ENCODE assay signal across 18 mouse cellular contexts in the genomic region with DNA sequence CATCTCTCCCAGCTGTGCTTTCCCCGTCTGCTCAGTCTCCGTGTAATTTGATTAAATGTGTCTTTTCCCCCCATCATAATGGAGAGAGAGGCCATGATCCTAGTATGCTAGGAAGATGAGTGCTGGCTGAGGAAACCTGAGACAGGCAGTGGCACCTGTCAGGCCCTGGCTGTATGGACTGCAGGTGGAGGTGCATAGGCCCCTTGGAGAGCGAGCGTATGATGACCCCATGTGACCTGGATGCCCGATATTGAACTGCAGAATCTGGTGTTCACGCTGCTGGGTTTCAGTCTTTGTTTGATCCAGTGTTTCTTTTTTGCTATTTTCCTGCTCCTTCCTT. TPM values are rescaled to one million over a fixed set of nuclear protein-coding genes. Genes with fewer than 3 reads are reported as not detected.
DNase-seq lines count a peak whose midpoint lies in the region; ATAC-seq and TF ChIP-seq lines count a peak whose summit lies in the region.
"Had no signal": no experiment of that assay in that cellular context is flagged by ENCODE, and none has a peak within 500 bp of the region (broad histone marks: within the 10 kb centered on the region; RNA-seq: fewer than 3 reads in every experiment).

No protein-coding gene starts in this region.

- TF ChIP-seq CTCF in lung, embryonic 14.5 days (IDR thresholded peaks at IDR 0.05; ENCODE audit: low read depth): no peak
- no peak for TF ChIP-seq CTCF in C2C12 (IDR thresholded peaks at IDR 0.05; ENCODE audit: control insufficient read depth, insufficient read depth, insufficient read length)

- WGBS in hindbrain, embryonic 15.5 days: 50% methylated on average over 6 of the region's 6 CpGs
- 55% methylated on average over 6 of the region's 6 CpGs for WGBS in hindbrain, embryonic 16.5 days
- 57% methylated on average over 6 of the region's 6 CpGs for WGBS in lung, embryonic 14.5 days
- WGBS in midbrain, embryonic 15.5 days: 64% methylated on average over 6 of the region's 6 CpGs

- no peaks in the 10 kb centered on the region for H3K9me3 ChIP-seq in hindbrain, embryonic 15.5 days
- no peaks in the 10 kb centered on the region for H3K9me3 ChIP-seq in hindbrain, embryonic 16.5 days (ENCODE audit: control insufficient read depth, low read length)
- H3K9me3 ChIP-seq in lung, embryonic 14.5 days (ENCODE audit: low read depth, low read length): no peaks in the 10 kb centered on the region
- H3K9me3 ChIP-seq in midbrain, embryonic 15.5 days: no peaks in the 10 kb centered on the region
- H3K9me3 ChIP-seq: forebrain, embryonic 15.5 days; limb, embryonic 15.5 days; liver, embryonic 15.5 days had no signal

- no peaks in the 10 kb centered on the region; the same call in 1 of the 2 replicates for H3K4me1 ChIP-seq in hindbrain, embryonic 15.5 days (replicated peaks)
- H3K4me1 ChIP-seq in hindbrain, embryonic 16.5 days (ENCODE audit: control insufficient read depth, insufficient read depth, low read depth, low read length): peaks cover 4% of the 10 kb centered on the region; the same call in 1 of the 2 replicates
- no peaks in the 10 kb centered on the region for H3K4me1 ChIP-seq in lung, embryonic 14.5 days (ENCODE audit: insufficient read depth)
- H3K4me1 ChIP-seq in midbrain, embryonic 15.5 days: no peaks in the 10 kb centered on the region
- H3K4me1 ChIP-seq: forebrain, embryonic 15.5 days; liver, embryonic 15.5 days had no signal

- no peaks in the 10 kb centered on the region for H3K79me2 ChIP-seq in C2C12 (ENCODE audit: control insufficient read depth, insufficient read depth)

- H3K27ac ChIP-seq in hindbrain, embryonic 15.5 days (replicated peaks): no peak overlapping the region
- H3K27ac ChIP-seq in hindbrain, embryonic 16.5 days (ENCODE audit: low read depth, low read length): no peak overlapping the region
- no peak overlapping the region for H3K27ac ChIP-seq in lung, embryonic 14.5 days (ENCODE audit: low read depth)
- H3K27ac ChIP-seq in midbrain, embryonic 15.5 days: no peak overlapping the region
- H3K27ac ChIP-seq: forebrain, embryonic 15.5 days; limb, embryonic 15.5 days; liver, embryonic 15.5 days had no signal

- no peak for DNase-seq in lung, embryonic 14.5 days
- no peak for DNase-seq in lung, adult 18-20 months
- no peak for DNase-seq in spleen, postnatal 14 days (ENCODE audit: low spot score in 2 of 2)
- no peak for DNase-seq in cerebellum, adult 11-12 months
- DNase-seq: adrenal gland, adult 2 months; cerebellum, adult 9-10 months; gastrocnemius, postnatal 36 days; kidney, adult 9 months; layer of hippocampus, postnatal 36 days; lung, postnatal 4 days; thymus, adult 2 months had no signal

- H3K79me3 ChIP-seq in C2C12 (ENCODE audit: low read depth): no peaks in the 10 kb centered on the region

- no peak overlapping the region for H3K4me2 ChIP-seq in hindbrain, embryonic 15.5 days
- H3K4me2 ChIP-seq in hindbrain, embryonic 16.5 days (ENCODE audit: low read length): no peak overlapping the region
- no peak overlapping the region for H3K4me2 ChIP-seq in lung, embryonic 14.5 days
- no peak overlapping the region for H3K4me2 ChIP-seq in midbrain, embryonic 15.5 days
- H3K4me2 ChIP-seq: forebrain, embryonic 15.5 days; limb, embryonic 15.5 days; liver, embryonic 15.5 days had no signal

- ATAC-seq in hindbrain, embryonic 15.5 days (ENCODE audit: low FRiP score, low read depth): peak; percentile 57
- no peak; the same call in 1 of the 2 replicates for ATAC-seq in hindbrain, embryonic 16.5 days
- peak; percentile 20; the same call in 1 of the 2 replicates for ATAC-seq in lung, embryonic 14.5 days (ENCODE audit: insufficient read depth)
- peak; percentile 25; the same call in 1 of the 2 replicates for ATAC-seq in midbrain, embryonic 15.5 days (replicated peaks)

- no peaks in the 10 kb centered on the region for H3K36me3 ChIP-seq in hindbrain, embryonic 15.5 days
- H3K36me3 ChIP-seq in hindbrain, embryonic 16.5 days (ENCODE audit: control insufficient read depth, insufficient read depth, low read length): no peaks in the 10 kb centered on the region
- no peaks in the 10 kb centered on the region for H3K36me3 ChIP-seq in lung, embryonic 14.5 days (ENCODE audit: insufficient read depth)
- no peaks in the 10 kb centered on the region for H3K36me3 ChIP-seq in C2C12 (ENCODE audit: control insufficient read depth, insufficient read depth)
- no peaks in the 10 kb centered on the region for H3K36me3 ChIP-seq in midbrain, embryonic 15.5 days (replicated peaks)
- H3K36me3 ChIP-seq: forebrain, embryonic 15.5 days; limb, embryonic 15.5 days; liver, embryonic 15.5 days had no signal

- H3K4me3 ChIP-seq in hindbrain, embryonic 15.5 days: no peak overlapping the region
- no peak overlapping the region for H3K4me3 ChIP-seq in hindbrain, embryonic 16.5 days (ENCODE audit: low read length)
- no peak overlapping the region for H3K4me3 ChIP-seq in lung, embryonic 14.5 days (ENCODE audit: low read depth, low read length)
- no peak overlapping the region for H3K4me3 ChIP-seq in C2C12 (ENCODE audit: insufficient read depth, poor library complexity, severe bottlenecking)
- H3K4me3 ChIP-seq in midbrain, embryonic 15.5 days: no peak overlapping the region
- H3K4me3 ChIP-seq: forebrain, embryonic 15.5 days; limb, embryonic 15.5 days; liver, embryonic 15.5 days had no signal

- H3K27me3 ChIP-seq in hindbrain, embryonic 15.5 days: no peaks in the 10 kb centered on the region
- H3K27me3 ChIP-seq in hindbrain, embryonic 16.5 days (replicated peaks; ENCODE audit: control insufficient read depth, insufficient read depth, low read length): no peaks in the 10 kb centered on the region
- H3K27me3 ChIP-seq in lung, embryonic 14.5 days (ENCODE audit: insufficient read depth, low read length): no peaks in the 10 kb centered on the region
- no peaks in the 10 kb centered on the region for H3K27me3 ChIP-seq in C2C12 (ENCODE audit: control insufficient read depth, insufficient read depth, insufficient read length)
- H3K27me3 ChIP-seq in midbrain, embryonic 15.5 days (replicated peaks): no peaks in the 10 kb centered on the region
- H3K27me3 ChIP-seq: forebrain, embryonic 15.5 days; limb, embryonic 15.5 days; liver, embryonic 15.5 days had no signal

- H3ac ChIP-seq in C2C12 (ENCODE audit: control insufficient read depth, insufficient read length, low read depth): peak overlapping the region; percentile 39

- no peak overlapping the region for H3K9ac ChIP-seq in hindbrain, embryonic 15.5 days
- no peak overlapping the region for H3K9ac ChIP-seq in hindbrain, embryonic 16.5 days (ENCODE audit: low read depth, low read length)
- no peak overlapping the region for H3K9ac ChIP-seq in lung, embryonic 14.5 days
- H3K9ac ChIP-seq in midbrain, embryonic 15.5 days: no peak overlapping the region
- H3K9ac ChIP-seq: forebrain, embryonic 15.5 days; limb, embryonic 15.5 days; liver, embryonic 15.5 days had no signal

TF ChIP-seq in C2C12, 6 proteins besides CTCF, POLR2A, EP300 and RAD21:
- TF ChIP-seq MYOD1 (IDR thresholded peaks at IDR 0.05; ENCODE audit: control insufficient read depth, insufficient read length, low read depth) (peak; percentile 95), CEBPB (IDR thresholded peaks at IDR 0.05; ENCODE audit: low read depth) (no peak)

RNA-seq across cellular contexts. Expression of a gene that starts 16.2 kb away (rescaled TPM):
- polyA plus RNA-seq in hindbrain, embryonic 15.5 days (2015; fragmentation: Nextera tagmentation; extraction: Ambion mirVana): 179 and 188 TPM in 2 replicates
- 197 and 219 TPM in 2 replicates for polyA plus RNA-seq in hindbrain, embryonic 16.5 days (2015; fragmentation: Nextera tagmentation; extraction: Ambion mirVana)
- 212 and 230 TPM in 2 replicates for polyA plus RNA-seq in lung, embryonic 14.5 days (2014; fragmentation: Nextera tagmentation; extraction: Ambion mirVana)
- 843 TPM for polyA plus RNA-seq in C2C12 (2012; fragmentation: generic; extraction: Trizol)
- polyA plus RNA-seq in midbrain, embryonic 15.5 days (2015; fragmentation: Nextera tagmentation; extraction: Ambion mirVana): 113 and 142 TPM in 2 replicates

RNA-seq across cellular contexts. Expression of a gene that starts 26.3 kb away (rescaled TPM):
- 14.7 and 17.3 TPM in 2 replicates for polyA plus RNA-seq in hindbrain, embryonic 15.5 days (2015; fragmentation: Nextera tagmentation; extraction: Ambion mirVana)
- polyA plus RNA-seq in hindbrain, embryonic 16.5 days (2015; fragmentation: Nextera tagmentation; extraction: Ambion mirVana): 14.4 and 15.1 TPM in 2 replicates
- 9.1 and 10.2 TPM in 2 replicates for polyA plus RNA-seq in lung, embryonic 14.5 days (2014; fragmentation: Nextera tagmentation; extraction: Ambion mirVana)
- polyA plus RNA-seq in C2C12 (2012; fragmentation: generic; extraction: Trizol): 7.5 TPM
- polyA plus RNA-seq in midbrain, embryonic 15.5 days (2015; fragmentation: Nextera tagmentation; extraction: Ambion mirVana): 19.8 TPM in 2 replicates
